Mouse (Mus musculus): Measurements from ENCODE around the gene Sept3. TPM values are rescaled to one million over a fixed set of nuclear protein-coding genes. Genes with fewer than 3 reads are reported as not detected.
A peak's percentile ranks its signal among the peaks of the same experiment; 100 is the strongest.

The Sept3 gene
- total and polyA plus RNA-seq, 2 experiments from 2014 or later = 449 to 602 TPM

GRCm38 (mm10) chr15:82251579-82251978, 23.1 kb upstream of the Sept3 start:
- TF ChIP-seq CTCF (IDR thresholded peaks at IDR 0.05; ENCODE audit: low read depth) = peak; percentile 36
- Histone ChIP-seq H3K4me3 (ENCODE audit: low read depth, low read length) (no peak overlapping the region), H3K4me1 (ENCODE audit: insufficient read depth) (peaks cover 9% of the 10 kb centered on the region), H3K9ac (no peak overlapping the region), H3K27me3 (ENCODE audit: insufficient read depth, low read length) (no peaks in the 10 kb centered on the region), H3K4me2 (ENCODE audit: low read depth) (no peak overlapping the region), H3K36me3 (ENCODE audit: insufficient read depth) (no peaks in the 10 kb centered on the region), H3K9me3 (ENCODE audit: low read length) (no peaks in the 10 kb centered on the region), H3K27ac (ENCODE audit: low read depth, low read length) (no peak overlapping the region)
- DNase-seq (no peak), ATAC-seq (no peak)
- 95% methylated on average over 3 of the region's 3 CpGs for WGBS

GRCm38 (mm10) chr15:82252097-82252496, 22.6 kb upstream of the Sept3 start, which contains the start of gene 1500009C09Rik:
1500009C09Rik (plus strand) TSS chr15:82252397.
- Histone ChIP-seq H3K9ac (no peak within 1 kb of the TSS), H3K36me3 (ENCODE audit: insufficient read depth) (no peaks in the 10 kb centered on the region), H3K27me3 (ENCODE audit: insufficient read depth, low read length) (no peaks in the 10 kb centered on the region), H3K27ac (ENCODE audit: low read depth, low read length) (no peak within 1 kb of the TSS), H3K4me2 (ENCODE audit: low read depth) (no peak within 1 kb of the TSS), H3K4me3 (ENCODE audit: low read depth, low read length) (no peak within 1 kb of the TSS), H3K9me3 (ENCODE audit: low read length) (no peaks in the 10 kb centered on the region), H3K4me1 (ENCODE audit: insufficient read depth) (peaks cover 13% of the 10 kb centered on the region)
- ATAC-seq (no peak), DNase-seq (no peak)
- TF ChIP-seq CTCF (IDR thresholded peaks at IDR 0.05; ENCODE audit: low read depth) = no peak
- WGBS = 86% methylated on average over 6 of the region's 6 CpGs

- ATAC-seq (peak; percentile 37), DNase-seq (peak; percentile 63)
- Histone ChIP-seq H3K4me3 (ENCODE audit: low read depth, low read length) (peak overlapping the region; percentile 53), H3K9me3 (ENCODE audit: low read length) (no peaks in the 10 kb centered on the region), H3K27ac (ENCODE audit: low read depth, low read length) (peak overlapping the region; percentile 91), H3K9ac (peak overlapping the region; percentile 76), H3K27me3 (ENCODE audit: insufficient read depth, low read length) (no peaks in the 10 kb centered on the region), H3K4me2 (ENCODE audit: low read depth) (peak overlapping the region; percentile 66), H3K36me3 (ENCODE audit: insufficient read depth) (0 out of 2 replicates have a peak, but pooled peaks cover 4% of the 10 kb centered on the region), H3K4me1 (ENCODE audit: insufficient read depth) (peaks cover 19% of the 10 kb centered on the region)
- WGBS = 39% methylated on average over 4 of the region's 4 CpGs
- peak; percentile 70 for TF ChIP-seq CTCF (IDR thresholded peaks at IDR 0.05; ENCODE audit: low read depth)
Observed at GRCm38 (mm10) chr15:82255248-82255647, 19.4 kb upstream of the Sept3 start.

GRCm38 (mm10) chr15:82255944-82256383, 18.7 kb upstream of the Sept3 start:
- Histone ChIP-seq H3K27ac (ENCODE audit: low read depth, low read length) (peak overlapping the region; percentile 91), H3K27me3 (ENCODE audit: insufficient read depth, low read length) (no peaks in the 10 kb centered on the region), H3K36me3 (ENCODE audit: insufficient read depth) (0 out of 2 replicates have a peak, but pooled peaks cover 8% of the 10 kb centered on the region), H3K4me3 (ENCODE audit: low read depth, low read length) (peak overlapping the region; percentile 53), H3K4me2 (ENCODE audit: low read depth) (peak overlapping the region; percentile 66), H3K4me1 (ENCODE audit: insufficient read depth) (peaks cover 19% of the 10 kb centered on the region), H3K9ac (peak overlapping the region; percentile 76), H3K9me3 (ENCODE audit: low read length) (no peaks in the 10 kb centered on the region)
- TF ChIP-seq CTCF (IDR thresholded peaks at IDR 0.05; ENCODE audit: low read depth) = peak; percentile 71
- peak; percentile 97 for ATAC-seq
- WGBS = 4% methylated on average over 10 of the region's 10 CpGs
- peak; percentile 94 for DNase-seq

- no peaks in the 10 kb centered on the region for H3K9me3 ChIP-seq (ENCODE audit: low read length)
- no peaks in the 10 kb centered on the region for H3K27me3 ChIP-seq (ENCODE audit: insufficient read depth, low read length)
- no peak overlapping the region for H3K4me2 ChIP-seq (ENCODE audit: low read depth)
- no peak overlapping the region for H3K9ac ChIP-seq
- peaks cover 19% of the 10 kb centered on the region for H3K4me1 ChIP-seq (ENCODE audit: insufficient read depth)
- WGBS = 12% methylated on average over 16 of the region's 16 CpGs
- no peak overlapping the region for H3K27ac ChIP-seq (ENCODE audit: low read depth, low read length)
- DNase-seq (peak; percentile 84), ATAC-seq (no peak)
- H3K36me3 ChIP-seq (ENCODE audit: insufficient read depth) = 0 out of 2 replicates have a peak, but pooled peaks cover 12% of the 10 kb centered on the region
- no peak overlapping the region for H3K4me3 ChIP-seq (ENCODE audit: low read depth, low read length)
- peak; percentile 99 for TF ChIP-seq CTCF (IDR thresholded peaks at IDR 0.05; ENCODE audit: low read depth)
Observed at GRCm38 (mm10) chr15:82259510-82259909, 15.2 kb upstream of the Sept3 start.

GRCm38 (mm10) chr15:82266356-82266755, 8.3 kb upstream of the Sept3 start:
- TF ChIP-seq CTCF (IDR thresholded peaks at IDR 0.05; ENCODE audit: low read depth) = peak; percentile 91
- DNase-seq = peak; percentile 86
- H3K36me3 ChIP-seq (ENCODE audit: insufficient read depth) = 0 out of 2 replicates have a peak, but pooled peaks cover 1% of the 10 kb centered on the region

GRCm38 (mm10) chr15:82268185-82268584, 6.5 kb upstream of the Sept3 start:
- Histone ChIP-seq H3K9me3 (ENCODE audit: low read length) (no peaks in the 10 kb centered on the region), H3K4me3 (ENCODE audit: low read depth, low read length) (no peak overlapping the region), H3K4me2 (ENCODE audit: low read depth) (no peak overlapping the region), H3K36me3 (ENCODE audit: insufficient read depth) (no peaks in the 10 kb centered on the region), H3K27ac (ENCODE audit: low read depth, low read length) (peak overlapping the region; percentile 24; the same call in 1 of the 2 replicates), H3K27me3 (ENCODE audit: insufficient read depth, low read length) (peaks cover 3% of the 10 kb centered on the region; the same call in 1 of the 2 replicates), H3K9ac (no peak overlapping the region; the same call in 1 of the 2 replicates), H3K4me1 (ENCODE audit: insufficient read depth) (peaks cover 9% of the 10 kb centered on the region; the same call in 1 of the 2 replicates)
- peak; percentile 73 for DNase-seq
- ATAC-seq = peak; percentile 68
- TF ChIP-seq CTCF (IDR thresholded peaks at IDR 0.05; ENCODE audit: low read depth) = no peak
- 12% methylated on average over 3 of the region's 3 CpGs for WGBS

More at GRCm38 (mm10) chr15:82266356-82266755, 8.3 kb upstream of the Sept3 start:
- no peaks in the 10 kb centered on the region for H3K9me3 ChIP-seq (ENCODE audit: low read length)
- peaks cover 9% of the 10 kb centered on the region; the same call in 1 of the 2 replicates for H3K4me1 ChIP-seq (ENCODE audit: insufficient read depth)
- H3K9ac ChIP-seq = no peak overlapping the region
- no peak for ATAC-seq
- no peak overlapping the region for H3K27ac ChIP-seq (ENCODE audit: low read depth, low read length)
- H3K27me3 ChIP-seq (ENCODE audit: insufficient read depth, low read length) = no peaks in the 10 kb centered on the region
- H3K4me2 ChIP-seq (ENCODE audit: low read depth) = no peak overlapping the region
- WGBS = 12% methylated on average over 6 of the region's 6 CpGs
- H3K4me3 ChIP-seq (ENCODE audit: low read depth, low read length) = no peak overlapping the region

Data from forebrain, postnatal 0 days (tissue).